Mouse (Mus musculus) cerebellum, adult 2 months (tissue): ENCODE measurements around the gene Snrpn.

ENCODE experiments used
- CTCF ChIP-seq: fragments of 200-500 bp; IDR thresholded peaks from 2 replicates; pipeline ENCODE4 v1.5.1; 2011; ENCODE audit warnings: low read depth, mild to moderate bottlenecking, control low read depth, low read length, moderate library complexity, borderline replicate concordance; ENCODE audit not compliant: insufficient read depth
- POLR2A ChIP-seq: fragments of 200-500 bp; IDR thresholded peaks from 2 replicates; pipeline ENCODE4 v1.6.1; 2011; ENCODE audit warnings: low read length, control low read depth, borderline replicate concordance; ENCODE audit not compliant: insufficient read depth

DNA sequence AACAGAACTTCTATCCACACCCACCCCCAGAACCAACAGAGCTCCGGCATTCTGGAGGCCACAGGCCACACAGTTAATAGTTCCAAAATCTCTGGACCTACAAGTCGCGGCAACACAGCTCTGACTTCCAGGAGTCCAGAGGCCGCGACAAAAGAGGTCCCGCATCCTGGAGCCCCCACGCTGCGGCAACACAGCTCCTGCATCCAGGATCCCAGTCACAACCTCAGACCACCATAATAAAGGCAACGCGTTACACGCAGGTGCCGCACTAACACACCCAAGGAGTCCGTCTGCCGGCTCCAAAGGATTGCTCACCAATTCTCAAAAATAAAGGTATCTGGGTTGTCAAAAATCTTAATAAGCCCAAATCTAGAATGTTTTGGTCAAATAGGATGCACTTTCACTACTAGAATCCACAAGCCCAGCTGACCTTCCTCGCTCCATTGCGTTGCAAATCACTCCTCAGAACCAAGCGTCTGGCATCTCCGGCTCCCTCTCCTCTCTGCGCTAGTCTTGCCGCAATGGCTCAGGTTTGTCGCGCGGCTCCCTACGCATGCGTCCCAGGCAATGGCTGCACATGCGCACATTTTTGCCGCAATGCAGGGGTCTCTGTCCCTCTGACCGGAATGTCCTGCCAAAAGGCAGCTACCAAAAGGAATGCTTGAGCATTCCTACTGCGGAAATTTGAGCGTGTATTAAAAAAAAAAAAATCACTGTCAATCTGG, 135.3 kb downstream of the Snrpn start, which contains the start of the genes Snurf and Gm38393:
- TF ChIP-seq CTCF (no peak), POLR2A (peak; percentile 95)
